Mouse (Mus musculus) ES-E14 (cell line): ENCODE data around the gene Fbxw2. TPM values are rescaled to one million over a fixed set of nuclear protein-coding genes. Genes with fewer than 3 reads are reported as not detected.
A peak's percentile ranks its signal among the peaks of the same experiment; 100 is the strongest.

Source experiments
- DNase-seq: peaks from one replicate; pipeline ENCODE4 v3.0.0-alpha.2; 2013; ENCODE audit warnings: low read depth, low spot score
- H3K27ac ChIP-seq: 2 replicates; pipeline ENCODE4 v1.5.1; 2012; ENCODE audit warnings: low read depth, mild to moderate bottlenecking, low read length, moderate library complexity, mixed read lengths; ENCODE audit not compliant: poor library complexity, insufficient read depth, severe bottlenecking
- H3K36me3 ChIP-seq: 2 replicates; pipeline ENCODE4 v1.6.1; 2012; ENCODE audit warnings: mild to moderate bottlenecking, low read length, moderate library complexity, mixed read lengths; ENCODE audit not compliant: control insufficient read depth, poor library complexity, insufficient read depth, severe bottlenecking
- H3K4me1 ChIP-seq, 2 experiments: fragments of 150-350 bp in 1 of 2; sonication (generic) in 1 of 2; 2 replicates each; pipeline ENCODE4 v1.6.1; 2012; ENCODE audit warnings: low read length in 2 of 2, mild to moderate bottlenecking in 1 of 2, mixed read lengths in 1 of 2; ENCODE audit not compliant: control insufficient read depth in 2 of 2, insufficient read depth in 2 of 2, poor library complexity in 1 of 2
- H3K4me3 ChIP-seq, 2 experiments: fragments of 150-350 bp in 1 of 2; sonication (generic) in 1 of 2; 2 replicates each; pipeline ENCODE4 v1.5.1; 2012; ENCODE audit warnings: low read length in 2 of 2, low read depth in 1 of 2, mild to moderate bottlenecking in 1 of 2, mixed read lengths in 1 of 2; ENCODE audit not compliant: insufficient read depth in 1 of 2, poor library complexity in 1 of 2, severe bottlenecking in 1 of 2
- H3K9ac ChIP-seq: 2 replicates; pipeline ENCODE4 v1.6.1; 2012; ENCODE audit warnings: low read depth, mild to moderate bottlenecking, low read length, mixed read lengths; ENCODE audit not compliant: poor library complexity, insufficient read depth, severe bottlenecking
- H3K9me3 ChIP-seq: fragments of 150-350 bp; sonication (generic); 2 replicates; pipeline ENCODE4 v1.6.1; 2012; ENCODE audit warnings: low read depth, mild to moderate bottlenecking, low read length; ENCODE audit not compliant: control insufficient read depth, insufficient read depth
- CHD2 ChIP-seq: IDR thresholded peaks from 2 replicates; pipeline ENCODE4 v1.6.1; 2014; ENCODE audit warnings: mild to moderate bottlenecking, low read depth, low read length, inconsistent platforms
- HCFC1 ChIP-seq: IDR thresholded peaks from 2 replicates; pipeline ENCODE4 v1.6.1; 2012; ENCODE audit warnings: low read length, inconsistent platforms, borderline replicate concordance; ENCODE audit not compliant: insufficient read depth
- MAFK ChIP-seq: IDR thresholded peaks from 2 replicates; pipeline ENCODE4 v1.6.1; 2014; ENCODE audit warnings: mild to moderate bottlenecking, low read depth, low read length, inconsistent platforms; ENCODE audit not compliant: insufficient read depth
- ZC3H11A ChIP-seq: IDR thresholded peaks from 2 replicates; pipeline ENCODE4 v1.6.1; 2012; ENCODE audit warnings: low read depth, mild to moderate bottlenecking, inconsistent platforms, low read length, borderline replicate concordance
- ZNF384 ChIP-seq: IDR thresholded peaks from 2 replicates; pipeline ENCODE4 v1.6.1; 2012; ENCODE audit warnings: low read depth, low read length, inconsistent platforms
- in situ Hi-C, 2 experiments: fragments of 600-800 bp; cut with MboI; formaldehyde crosslinking; loops; one replicate each; pipeline ENCODE4 v1.15.1; 2025; ENCODE audit warnings: low sequenced_read_pairs in 2 of 2, inconsistent platforms in 1 of 2; ENCODE audit not compliant: unreplicated experiment in 2 of 2
- total RNA-seq: library from RNA; depleted of rRNA; stranded (reverse); fragments of 300-350 nt; gene quantifications from 2 replicates; pipeline ENCODE4 v1.2.3, GENCODE M21; 2012

Gene Fbxw2
- total RNA-seq, 1 experiment: 57.2 TPM

DNA sequence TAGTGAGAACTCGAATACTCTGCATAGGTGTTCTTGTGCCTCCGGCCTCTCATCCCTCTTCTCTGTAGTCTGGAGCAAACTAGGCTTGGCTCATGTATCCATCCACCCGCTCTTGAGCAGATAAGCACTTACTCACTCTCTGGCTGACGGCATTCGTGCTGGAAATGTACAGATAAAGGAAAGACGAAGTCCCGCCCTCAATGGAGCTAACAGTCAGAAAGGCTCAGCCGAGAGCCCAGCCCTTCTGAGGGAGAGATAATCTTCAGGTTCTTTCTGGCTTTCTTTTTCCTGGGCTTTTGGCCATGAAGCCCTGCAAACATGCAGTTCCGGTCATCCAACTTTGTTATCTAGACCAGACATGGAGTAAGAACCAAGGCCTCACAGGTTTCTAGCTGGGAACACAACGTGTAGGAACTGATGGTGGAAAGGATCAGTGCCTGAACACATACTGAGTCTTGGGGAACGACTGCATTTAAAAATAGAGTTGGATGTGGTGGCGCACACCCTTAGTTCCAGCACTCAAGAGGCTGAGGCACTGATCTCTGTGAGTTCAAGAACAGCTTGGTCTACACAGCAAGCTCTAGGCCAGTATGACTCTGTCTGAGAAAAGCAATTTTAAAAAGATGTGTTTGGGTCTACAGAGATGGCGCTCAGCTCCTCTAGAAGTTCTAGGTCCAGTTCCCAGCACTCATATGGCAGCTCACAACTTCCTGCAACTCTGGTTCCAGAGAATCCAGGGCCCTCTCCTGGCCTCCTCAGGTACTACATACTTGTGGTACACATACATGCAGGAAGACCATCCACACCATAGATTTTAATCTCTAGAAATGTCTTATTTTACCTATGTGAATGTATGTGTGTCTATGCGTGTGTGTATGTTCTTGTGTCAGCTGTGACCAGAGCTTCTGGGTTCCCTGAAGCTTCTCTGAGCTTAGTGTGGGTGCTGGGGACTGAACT, 42.8 kb downstream of the Fbxw2 start:
- Histone ChIP-seq H3K4me1 (no peaks in the 10 kb centered on the region), H3K27ac (no peak overlapping the region), H3K9me3 (no peaks in the 10 kb centered on the region), H3K9ac (no peak overlapping the region), H3K4me3 (no peak overlapping the region), H3K36me3 (peaks cover 15% of the 10 kb centered on the region)
- TF ChIP-seq HCFC1 (no peak), ZNF384 (no peak), ZC3H11A (no peak), MAFK (no peak), CHD2 (no peak)
- in situ Hi-C loops: no loop called here
- no peak for DNase-seq

DNA sequence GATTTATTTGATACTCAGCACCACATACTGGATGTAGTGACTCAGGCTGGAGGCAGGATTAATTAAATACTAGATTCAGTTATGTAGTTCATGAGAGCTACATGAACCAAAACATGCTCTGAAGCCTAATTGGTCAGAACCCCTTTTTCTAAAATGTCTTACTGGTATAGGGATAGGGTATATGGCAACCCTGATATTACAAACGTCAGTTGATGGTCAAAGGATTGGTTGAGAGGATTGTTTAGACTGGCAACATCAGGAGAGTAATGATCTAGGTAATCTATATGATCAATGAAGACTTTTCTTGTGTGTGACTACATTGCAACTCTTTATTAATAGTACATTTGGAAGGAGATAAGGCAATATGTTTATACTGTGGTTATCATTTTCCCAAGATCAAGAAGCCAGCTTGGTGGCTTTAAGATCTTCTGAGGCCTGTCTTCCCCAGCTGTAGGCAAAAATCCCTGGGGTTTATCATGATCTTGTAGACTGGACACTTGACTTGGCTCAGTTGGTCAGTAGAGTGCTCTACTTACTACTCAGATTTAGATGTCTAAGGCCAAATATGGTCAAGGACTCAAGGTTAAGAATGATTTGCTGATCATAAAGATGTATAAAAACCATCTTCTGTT, 48.8 kb downstream of the Fbxw2 start:
- Histone ChIP-seq H3K9ac (no peak overlapping the region), H3K36me3 (peaks cover 40% of the 10 kb centered on the region), H3K27ac (no peak overlapping the region), H3K9me3 (no peaks in the 10 kb centered on the region), H3K4me3 (no peak overlapping the region), H3K4me1 (peaks cover 3 to 5% of the 10 kb centered on the region in 2 experiments; a peak in 1 of 4 replicates)
- in situ Hi-C loops: no loop called here
- no peak for DNase-seq
- no peak; the same call in 1 of the 2 replicates for TF ChIP-seq CHD2
- no peak for TF ChIP-seq ZNF384
- TF ChIP-seq HCFC1: no peak
- TF ChIP-seq ZC3H11A: no peak
- TF ChIP-seq MAFK: no peak

DNA sequence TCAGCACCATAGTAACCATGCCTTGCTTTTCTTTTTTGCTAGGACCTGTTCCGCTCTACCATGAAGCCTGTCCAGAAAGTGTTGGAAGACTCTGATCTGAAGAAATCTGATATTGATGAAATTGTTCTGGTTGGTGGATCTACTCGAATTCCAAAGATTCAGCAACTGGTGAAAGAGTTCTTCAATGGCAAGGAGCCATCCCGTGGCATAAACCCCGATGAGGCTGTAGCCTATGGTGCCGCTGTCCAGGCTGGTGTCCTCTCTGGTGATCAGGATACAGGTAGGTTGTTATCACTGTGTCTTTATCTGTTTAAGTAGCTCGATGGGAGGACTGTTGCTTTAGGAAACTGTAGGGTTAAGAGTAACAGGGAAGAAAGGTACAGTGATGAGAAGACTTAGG, 51.6 kb downstream of the Fbxw2 start:
- H3K9me3 ChIP-seq: no peaks in the 10 kb centered on the region
- peak overlapping the region in 1 of 2 experiments; percentile 3; a peak in 1 of 4 replicates for H3K4me3 ChIP-seq
- H3K9ac ChIP-seq: no peak overlapping the region
- in situ Hi-C loops: no loop called here
- TF ChIP-seq MAFK (no peak), HCFC1 (no peak), CHD2 (no peak), ZC3H11A (no peak), ZNF384 (no peak)
- H3K27ac ChIP-seq: no peak overlapping the region
- H3K4me1 ChIP-seq: peaks cover 3 to 5% of the 10 kb centered on the region in 2 experiments; a peak in 1 of 4 replicates
- no peak for DNase-seq
- peaks cover 39% of the 10 kb centered on the region for H3K36me3 ChIP-seq

DNA sequence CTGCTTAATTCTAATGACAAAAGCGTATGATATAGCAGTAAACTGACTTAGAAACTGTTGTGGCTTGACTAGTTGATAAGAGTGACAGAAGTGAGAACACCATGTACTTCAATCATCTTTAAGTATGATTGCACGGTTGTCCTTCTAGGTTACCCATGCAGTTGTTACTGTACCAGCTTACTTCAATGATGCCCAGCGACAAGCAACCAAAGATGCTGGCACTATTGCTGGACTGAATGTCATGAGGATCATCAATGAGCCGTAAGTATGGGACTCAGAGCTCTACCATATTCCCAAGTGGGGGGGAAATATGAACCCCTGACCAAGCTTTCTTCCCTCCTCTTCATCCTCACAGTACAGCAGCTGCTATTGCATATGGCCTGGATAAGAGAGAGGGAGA, 52.4 kb downstream of the Fbxw2 start:
- no peak for TF ChIP-seq CHD2
- TF ChIP-seq ZC3H11A: no peak
- no peak for TF ChIP-seq ZNF384
- no peak for TF ChIP-seq MAFK
- TF ChIP-seq HCFC1: no peak
- H3K36me3 ChIP-seq: peaks cover 35% of the 10 kb centered on the region
- DNase-seq: no peak
- peak overlapping the region; percentile 1 to 82; a peak in 1 of 4 replicates for H3K4me3 ChIP-seq
- in situ Hi-C loops: no loop called here
- H3K9me3 ChIP-seq: no peaks in the 10 kb centered on the region
- no peak overlapping the region for H3K9ac ChIP-seq
- H3K4me1 ChIP-seq: peaks cover 3 to 5% of the 10 kb centered on the region in 2 experiments; a peak in 1 of 4 replicates
- H3K27ac ChIP-seq: no peak overlapping the region
